Mouse (Mus musculus) liver, postnatal 0 days (tissue): ENCODE data around the gene Gm10112. TPM values are rescaled to one million over a fixed set of nuclear protein-coding genes. Genes with fewer than 3 reads are reported as not detected.

ENCODE experiments used
- ATAC-seq: fragments of 200-750 bp; cut with Nextera tagmentation; 2 replicates; pipeline ENCODE4 v1.8.0; 2017; ENCODE audit warnings: mild to moderate bottlenecking, moderate library complexity
- DNase-seq: peaks from one replicate; pipeline ENCODE4 v3.0.0-alpha.2; 2016
- H3K27ac ChIP-seq: fragments of 300-500 bp; sonication (generic); 2 replicates; pipeline ENCODE4 v1.5.1; 2014; ENCODE audit warnings: antibody characterized with exemption, moderate library complexity, mild to moderate bottlenecking, low read depth
- H3K27me3 ChIP-seq: fragments of 300-500 bp; sonication (generic); 2 replicates; pipeline ENCODE4 v1.6.1; 2014; ENCODE audit warnings: low read length, control low read depth, mixed read lengths; ENCODE audit not compliant: insufficient read depth
- H3K36me3 ChIP-seq: fragments of 300-500 bp; sonication (generic); replicated peaks from 2 replicates; pipeline ENCODE4 v1.6.1; 2014; ENCODE audit warnings: mild to moderate bottlenecking, control low read depth, low read length, moderate library complexity, mixed read lengths; ENCODE audit not compliant: insufficient read depth
- H3K4me1 ChIP-seq: fragments of 300-500 bp; sonication (generic); 2 replicates; pipeline ENCODE4 v1.6.1; 2014; ENCODE audit warnings: antibody characterized with exemption, mild to moderate bottlenecking, control low read depth; ENCODE audit not compliant: insufficient read depth
- H3K4me2 ChIP-seq: fragments of 300-500 bp; sonication (generic); 2 replicates; pipeline ENCODE4 v1.6.1; 2014; ENCODE audit warnings: low read depth, mild to moderate bottlenecking, low read length, moderate library complexity, mixed read lengths
- H3K4me3 ChIP-seq: fragments of 300-500 bp; sonication (generic); 2 replicates; pipeline ENCODE4 v1.5.1; 2014; ENCODE audit warnings: low read depth, low read length
- H3K9ac ChIP-seq: fragments of 300-500 bp; sonication (generic); replicated peaks from 2 replicates; pipeline ENCODE4 v1.6.1; 2014; ENCODE audit warnings: mild to moderate bottlenecking, moderate library complexity
- H3K9me3 ChIP-seq: fragments of 300-500 bp; sonication (generic); 2 replicates; pipeline ENCODE4 v1.6.1; 2016; ENCODE audit warnings: mild to moderate bottlenecking, control low read depth, low read length, mixed read lengths
- CTCF ChIP-seq: sonication (generic); IDR thresholded peaks from 2 replicates; pipeline ENCODE4 v1.5.1; 2016; ENCODE audit warnings: antibody characterized with exemption, low read depth
- EP300 ChIP-seq: IDR thresholded peaks from 2 replicates; pipeline ENCODE4 v1.6.1; 2016; ENCODE audit warnings: antibody characterized with exemption, low read depth, mild to moderate bottlenecking
- WGBS: fragments of 180-500 bp; shearing (Covaris S2); extraction: QIAGEN DNeasy Blood & Tissue Kit; methylation state at CpG from one replicate; pipeline ENCODE4 v1.1.7; 2014; ENCODE audit not compliant: insufficient replicate concordance; 5-methylcytosine and 5-hydroxymethylcytosine counted together
- polyA plus RNA-seq: library from polyadenylated mRNA; unstranded; fragments of >200 nt; fragmentation: Nextera tagmentation; extraction: Ambion mirVana; gene quantifications from 2 replicates; pipeline ENCODE4 v1.2.1, GENCODE M21; 2015

Gm10112 gene
- not detected in 2 replicates for polyA plus RNA-seq

DNA sequence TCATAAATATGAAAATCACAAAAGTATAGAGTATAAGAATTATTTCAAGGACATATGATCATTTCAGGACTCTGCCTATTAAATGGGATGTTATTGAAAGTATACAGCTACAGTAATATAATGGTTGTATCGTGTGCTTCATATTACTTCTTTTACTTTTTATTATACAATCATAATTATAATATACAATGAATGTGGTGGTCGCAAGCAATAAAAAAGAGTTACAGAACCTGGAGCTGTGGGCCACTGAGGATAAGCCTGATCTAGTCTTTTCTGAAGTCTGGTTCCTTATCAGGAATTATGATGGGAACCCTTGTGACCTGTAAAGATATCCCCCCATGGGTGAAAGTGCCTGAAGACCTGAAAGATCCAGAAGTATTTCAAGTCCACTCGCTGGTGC lies at the start of gene Gm10112:
Gene Gm10112, plus strand, starts transcription at position 301 of the 400 bp plus-strand sequence.
- H3K9ac ChIP-seq, result no peak within 1 kb of the TSS
- TF ChIP-seq CTCF, result no peak
- TF ChIP-seq EP300, result no peak

DNA sequence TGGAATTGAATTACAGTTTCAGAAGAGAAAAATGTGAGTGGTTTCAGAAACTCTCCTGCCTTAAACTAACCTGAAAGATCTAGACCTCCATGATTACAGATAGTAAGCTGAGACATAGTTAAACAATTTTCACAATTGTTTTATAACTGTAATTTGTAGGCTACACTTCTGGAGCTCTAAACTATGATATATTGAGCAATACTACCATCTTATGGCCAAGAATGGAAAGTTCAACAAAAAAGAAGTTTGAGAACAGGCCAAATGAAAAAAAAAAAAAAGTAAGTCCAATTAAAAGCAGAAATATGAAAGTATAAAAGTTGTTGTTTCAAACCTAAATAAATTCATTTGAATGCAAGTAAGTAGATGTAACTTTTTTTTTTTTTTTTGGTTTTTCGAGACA lies 21.4 kb downstream of the Gm10112 start:
- Histone ChIP-seq H3K9me3 (no peaks in the 10 kb centered on the region), H3K4me1 (no peaks in the 10 kb centered on the region), H3K9ac (no peak overlapping the region), H3K27me3 (no peaks in the 10 kb centered on the region), H3K4me2 (no peak overlapping the region), H3K27ac (no peak overlapping the region), H3K36me3 (no peaks in the 10 kb centered on the region), H3K4me3 (no peak overlapping the region)
- WGBS, result 64% methylated on average over 1 of the region's 1 CpGs
- no peak for ATAC-seq
- DNase-seq, result no peak
- TF ChIP-seq EP300 (no peak), CTCF (no peak)

More for the DNA sequence above, at the start of gene Gm10112:
- Histone ChIP-seq H3K27me3 (no peaks in the 10 kb centered on the region), H3K4me3 (no peak within 1 kb of the TSS), H3K9me3 (no peaks in the 10 kb centered on the region), H3K4me1 (no peaks in the 10 kb centered on the region), H3K36me3 (no peaks in the 10 kb centered on the region), H3K4me2 (no peak within 1 kb of the TSS), H3K27ac (no peak within 1 kb of the TSS)
- WGBS, result 80% methylated on average over 3 of the region's 3 CpGs
- DNase-seq (no peak), ATAC-seq (no peak)

DNA sequence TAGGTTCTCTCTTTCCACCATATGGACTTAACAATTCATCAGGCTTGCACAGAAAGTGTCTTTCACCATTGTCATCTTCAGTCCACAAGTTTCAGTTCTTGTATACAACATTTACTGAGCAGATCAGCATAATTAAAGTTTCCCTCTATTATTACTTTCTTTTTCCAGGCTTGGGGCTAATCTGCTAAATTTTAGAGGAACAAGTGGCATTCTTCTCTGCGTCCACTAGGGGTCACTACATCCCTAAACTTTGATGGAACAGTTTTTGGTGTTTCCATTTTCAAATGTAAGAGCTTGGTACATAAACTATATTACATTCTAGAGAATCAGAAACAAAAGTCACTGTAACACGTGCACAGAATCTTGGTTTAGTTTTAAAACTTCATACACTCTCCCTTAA lies 28.2 kb downstream of the Gm10112 start:
- TF ChIP-seq EP300 (no peak), CTCF (peak; percentile 64)
- Histone ChIP-seq H3K36me3 (no peaks in the 10 kb centered on the region), H3K4me3 (no peak overlapping the region), H3K27me3 (no peaks in the 10 kb centered on the region), H3K9ac (no peak overlapping the region), H3K4me1 (no peaks in the 10 kb centered on the region), H3K9me3 (no peaks in the 10 kb centered on the region), H3K27ac (no peak overlapping the region), H3K4me2 (no peak overlapping the region)
- DNase-seq, result no peak
- 2% methylated on average over 2 of the region's 2 CpGs for WGBS
- no peak for ATAC-seq

DNA sequence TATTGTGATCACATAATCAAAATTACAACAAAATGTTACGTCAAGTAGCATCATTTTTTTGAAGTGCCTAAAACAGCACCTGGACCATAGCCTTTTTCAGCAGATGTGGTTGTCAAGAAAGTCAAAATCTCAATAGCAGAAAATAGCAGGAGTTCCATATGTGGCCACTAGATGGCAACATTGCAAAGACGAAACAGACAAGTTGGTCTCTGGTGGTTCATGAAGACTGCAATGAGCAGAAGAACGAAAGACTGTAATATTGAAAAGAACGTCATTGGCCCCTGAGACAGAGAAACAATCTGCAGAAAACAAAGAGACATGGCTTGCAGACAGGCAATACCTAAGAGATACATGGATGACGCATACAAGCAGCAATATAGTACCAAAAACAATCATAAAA lies 42.1 kb downstream of the Gm10112 start:
- DNase-seq (peak; percentile 19), ATAC-seq (no peak)
- 12% methylated on average over 5 of the region's 5 CpGs for WGBS

More for the DNA sequence above, 42.1 kb downstream of the Gm10112 start:
- Histone ChIP-seq H3K4me3 (no peak overlapping the region), H3K9me3 (no peaks in the 10 kb centered on the region), H3K4me1 (no peaks in the 10 kb centered on the region), H3K36me3 (no peaks in the 10 kb centered on the region), H3K27me3 (no peaks in the 10 kb centered on the region), H3K4me2 (no peak overlapping the region), H3K27ac (no peak overlapping the region), H3K9ac (no peak overlapping the region)
- TF ChIP-seq EP300 (no peak), CTCF (peak; percentile 82)

Other genes starting within 250 kb of the Gm10112 start
- gene Cylc1, start 57.9 kb upstream of the Gm10112 start, polyA plus RNA-seq, result not detected in 2 replicates